Comparison of ENCODE assay signal across 15 mouse cellular contexts in the genomic region with DNA sequence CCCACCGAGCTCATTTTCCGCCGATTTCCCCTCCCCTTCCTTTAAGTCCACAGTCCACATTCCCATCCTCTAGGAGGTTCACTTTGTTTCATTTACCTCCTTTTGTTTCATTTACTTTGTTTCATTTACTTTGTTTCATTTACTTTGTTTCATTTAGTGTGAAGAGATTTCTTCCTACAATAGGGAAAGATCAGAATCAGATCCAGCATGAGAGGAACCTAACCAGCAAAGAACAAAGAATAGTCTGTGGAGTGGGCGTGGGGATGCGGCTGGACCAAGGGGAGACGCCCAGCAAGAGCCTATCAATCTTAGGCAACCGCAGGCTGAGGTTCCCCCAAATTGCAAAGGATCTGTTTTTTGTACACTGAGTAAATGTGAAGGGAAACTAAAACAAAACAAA.
"Had no signal": no experiment of that assay in that cellular context is flagged by ENCODE, and none has a peak within 500 bp of the region (broad histone marks: within the 10 kb centered on the region; RNA-seq: fewer than 3 reads in every experiment).

No protein-coding gene starts in this region.

- H3K9ac ChIP-seq: liver, embryonic 13.5 days had no signal

- H3K27me3 ChIP-seq: liver, embryonic 13.5 days had no signal

- H3K36me3 ChIP-seq: liver, embryonic 13.5 days had no signal

- H3K27ac ChIP-seq: left cerebral cortex, adult 2 months; liver, embryonic 13.5 days had no signal

- DNase-seq: kidney, postnatal 10 days; kidney, postnatal 36 days; layer of hippocampus, postnatal 36 days; liver, embryonic 13.5 days; lung, adult 2 months; lung, postnatal 14 days; lung, postnatal 4 days; midbrain, embryonic 14.5 days; retina, postnatal 1 day; right cerebral cortex, postnatal 25 days; spleen, adult 18-20 months; thymus, adult 18-20 months; thymus, postnatal 36 days had no signal

- H3K4me3 ChIP-seq: left cerebral cortex, adult 2 months; liver, embryonic 13.5 days had no signal

- H3K4me1 ChIP-seq: liver, embryonic 13.5 days had no signal

- H3K9me3 ChIP-seq: liver, embryonic 13.5 days had no signal

- H3K4me2 ChIP-seq: liver, embryonic 13.5 days; midbrain, embryonic 11.5 days had no signal
